Mouse (Mus musculus) thymus, adult 18-20 months (tissue): ENCODE results near the gene Gm28047.
"Not testable (repeated sequence)": the region's sequence is repeated elsewhere in the genome, so short reads cannot be mapped to it uniquely, and the experiment has no call there.

Experiments
- DNase-seq, 2 experiments: peaks; one replicate each; pipeline ENCODE4 v3.0.0; 2022; ENCODE audit warnings: mixed read lengths in 2 of 2

Gm28047 gene

GRCm38 (mm10) chr15:102619486-102619885 is 5.4 kb downstream of the Gm28047 start:
- DNase-seq: no peak

- no peak for DNase-seq
These were observed 7.2 kb downstream of the Gm28047 start for GRCm38 (mm10) chr15:102617654-102618053.

DNA sequence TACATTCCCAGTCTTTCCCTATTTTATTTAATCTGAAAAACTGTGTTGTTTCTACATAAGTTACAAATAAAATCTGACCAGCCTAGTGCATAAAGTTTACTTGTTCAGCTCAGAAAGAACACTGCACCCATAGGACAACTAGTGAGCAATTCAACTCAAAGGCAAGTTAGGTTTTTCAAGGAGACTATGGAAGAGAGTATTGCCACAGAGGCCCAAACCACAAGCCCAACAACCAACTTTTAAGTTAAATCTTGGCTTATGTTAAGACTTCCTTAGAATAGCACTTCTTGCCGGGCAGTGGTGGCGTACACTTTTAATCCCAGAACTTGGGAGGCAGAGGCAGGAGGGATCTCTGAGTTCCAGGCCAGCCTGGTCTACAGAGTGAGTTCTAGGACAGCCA is 8.7 kb downstream of the Gm28047 start:
- DNase-seq: no peak

- DNase-seq: no peak
These were observed 10.6 kb downstream of the Gm28047 start for GRCm38 (mm10) chr15:102614224-102614623.

DNA sequence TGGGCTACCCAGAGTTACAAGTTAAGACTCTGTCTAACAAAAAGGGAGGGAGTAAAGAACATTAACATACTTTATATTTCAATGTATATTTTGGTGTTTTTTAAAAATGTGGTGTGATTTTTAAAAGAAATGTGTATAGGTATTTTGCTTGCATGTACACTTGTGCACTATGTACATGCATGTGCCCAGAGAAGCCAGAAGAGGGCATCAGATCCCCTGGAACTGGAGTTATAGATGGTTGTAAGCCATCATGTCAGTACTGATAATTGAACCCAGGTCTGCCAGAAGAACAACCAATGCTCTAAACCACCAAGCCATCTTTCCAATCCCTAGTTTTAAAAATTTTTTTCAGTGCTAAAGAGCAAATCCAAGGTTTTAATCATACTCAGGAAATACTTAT is 11.9 kb downstream of the Gm28047 start:
- DNase-seq: no peak

- not testable (repeated sequence) for DNase-seq
These were observed 16.3 kb downstream of the Gm28047 start for GRCm38 (mm10) chr15:102608586-102608985.

- no peak for DNase-seq
These were observed 30.7 kb downstream of the Gm28047 start for GRCm38 (mm10) chr15:102593996-102594656.

GRCm38 (mm10) chr15:102592674-102593073 is 32.2 kb downstream of the Gm28047 start:
- no peak for DNase-seq

GRCm38 (mm10) chr15:102590567-102590966 is 34.3 kb downstream of the Gm28047 start:
- DNase-seq: no peak

- no peak for DNase-seq
These were observed 35.0 kb downstream of the Gm28047 start for GRCm38 (mm10) chr15:102589826-102590225.

- DNase-seq: no peak
These were observed 39.4 kb downstream of the Gm28047 start for GRCm38 (mm10) chr15:102585501-102585900.

DNA sequence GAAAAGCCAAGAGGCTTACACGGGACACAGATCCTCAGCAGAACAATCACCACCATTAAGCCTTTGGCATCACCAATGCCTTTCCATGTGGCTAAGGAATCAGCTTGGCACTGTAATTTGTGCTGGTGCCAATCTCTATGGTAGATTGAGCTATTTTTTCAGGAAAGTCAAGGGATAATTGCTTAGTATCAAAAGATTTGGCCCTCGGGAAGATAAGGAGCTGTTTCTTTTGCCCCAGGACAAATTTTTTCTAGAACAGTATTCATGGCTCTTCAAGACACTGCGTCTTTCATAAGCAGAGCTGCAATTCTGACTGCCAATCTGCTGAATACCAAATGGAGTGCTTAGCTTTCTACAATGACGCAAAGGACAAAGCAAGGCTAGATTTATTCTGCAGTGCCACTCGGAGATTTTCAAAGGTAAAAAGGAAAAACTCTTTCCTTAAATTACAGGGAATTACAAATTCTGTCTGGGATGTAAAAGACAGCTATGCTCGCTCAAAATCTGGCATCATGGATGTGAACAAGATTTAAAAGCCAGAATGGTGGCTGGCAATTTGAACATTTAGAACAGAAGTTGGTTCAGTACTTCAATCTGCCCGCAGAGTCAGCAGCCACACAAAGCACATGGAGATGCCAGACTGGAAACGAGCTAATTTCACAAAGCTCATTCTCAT is 41.0 kb downstream of the Gm28047 start:
- no peak for DNase-seq

- DNase-seq: no peak
These were observed 43.7 kb downstream of the Gm28047 start for GRCm38 (mm10) chr15:102581205-102581604.

GRCm38 (mm10) chr15:102578351-102578750 is 46.5 kb downstream of the Gm28047 start:
- DNase-seq: no peak

DNA sequence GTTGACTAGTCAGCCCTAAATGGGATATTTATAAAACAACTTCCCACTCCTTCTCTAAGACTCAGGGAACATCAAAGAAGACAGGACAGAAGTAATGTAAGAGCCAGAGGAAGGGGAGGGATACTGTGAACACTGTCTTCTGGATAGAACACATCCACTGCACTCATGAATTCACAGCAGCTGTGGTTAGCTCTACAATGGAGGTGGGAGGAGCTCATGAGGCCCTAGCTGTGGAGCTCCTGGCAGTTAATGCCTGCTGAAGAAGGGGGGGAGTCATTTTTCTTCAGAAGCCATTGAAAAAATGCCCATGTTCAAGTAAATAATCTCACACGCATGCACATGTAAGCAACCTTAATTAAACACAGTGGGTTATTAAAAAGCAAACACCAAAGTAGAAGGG is 47.9 kb downstream of the Gm28047 start:
- no peak for DNase-seq

GRCm38 (mm10) chr15:102572081-102572480 is 52.8 kb downstream of the Gm28047 start:
- no peak for DNase-seq

- DNase-seq: no peak
These were observed 57.0 kb downstream of the Gm28047 start for GRCm38 (mm10) chr15:102567849-102568248.

GRCm38 (mm10) chr15:102563681-102564080 is 61.2 kb downstream of the Gm28047 start:
- no peak for DNase-seq

- DNase-seq: no peak
These were observed 61.8 kb downstream of the Gm28047 start for GRCm38 (mm10) chr15:102563061-102563460.

DNA sequence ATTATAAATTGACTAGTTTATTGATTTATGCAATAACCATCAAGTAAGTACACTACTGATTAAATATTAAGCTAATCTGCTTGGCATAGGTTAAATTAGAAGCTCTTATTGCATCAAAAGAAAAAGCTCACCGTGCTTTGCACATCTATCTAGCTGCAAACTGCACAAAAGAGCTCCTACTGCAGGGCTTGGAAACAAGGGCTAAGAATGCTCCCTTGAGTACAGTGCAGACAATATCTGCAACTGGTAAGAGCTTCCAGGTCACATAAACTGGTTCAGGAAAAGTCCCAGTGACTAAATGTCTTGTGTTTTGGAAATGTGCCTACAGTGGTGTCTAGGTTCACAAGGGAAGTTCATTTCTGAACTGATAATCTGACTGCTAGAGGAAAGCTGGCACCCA is 62.4 kb downstream of the Gm28047 start:
- no peak for DNase-seq

- no peak for DNase-seq
These were observed 67.3 kb downstream of the Gm28047 start for GRCm38 (mm10) chr15:102557580-102557979.

GRCm38 (mm10) chr15:102555581-102555980 is 69.3 kb downstream of the Gm28047 start:
- DNase-seq: no peak

DNA sequence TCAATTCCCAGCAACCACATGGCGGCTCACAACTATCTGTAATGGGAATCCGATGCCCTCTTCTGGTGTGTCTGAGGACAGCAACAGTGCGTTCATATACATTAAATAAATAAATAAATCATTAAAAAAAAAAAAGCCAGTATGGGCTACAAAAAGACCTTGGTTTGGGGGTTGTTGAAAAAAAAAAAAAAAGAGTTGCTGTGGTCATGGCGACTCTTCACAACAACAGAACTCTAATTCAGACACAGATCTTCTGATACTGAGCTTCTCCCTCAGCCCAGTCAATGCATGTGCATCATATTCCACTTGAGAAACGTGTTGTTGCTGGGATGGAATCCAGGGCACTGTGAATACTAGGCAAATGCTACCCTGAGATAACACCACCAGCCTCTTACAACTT is 72.3 kb downstream of the Gm28047 start:
- DNase-seq: no peak

- DNase-seq: no peak
These were observed 77.4 kb downstream of the Gm28047 start for GRCm38 (mm10) chr15:102547478-102547877.
